Mouse (Mus musculus): Measurements from ENCODE around the gene Gm26741. TPM values are rescaled to one million over a fixed set of nuclear protein-coding genes. Genes with fewer than 3 reads are reported as not detected.
"Not testable (repeated sequence)": the region's sequence is repeated elsewhere in the genome, so short reads cannot be mapped to it uniquely, and the experiment has no call there.

The Gm26741 gene
- not detected in 2 replicates for polyA plus RNA-seq (2012; rRNA removed)

DNA sequence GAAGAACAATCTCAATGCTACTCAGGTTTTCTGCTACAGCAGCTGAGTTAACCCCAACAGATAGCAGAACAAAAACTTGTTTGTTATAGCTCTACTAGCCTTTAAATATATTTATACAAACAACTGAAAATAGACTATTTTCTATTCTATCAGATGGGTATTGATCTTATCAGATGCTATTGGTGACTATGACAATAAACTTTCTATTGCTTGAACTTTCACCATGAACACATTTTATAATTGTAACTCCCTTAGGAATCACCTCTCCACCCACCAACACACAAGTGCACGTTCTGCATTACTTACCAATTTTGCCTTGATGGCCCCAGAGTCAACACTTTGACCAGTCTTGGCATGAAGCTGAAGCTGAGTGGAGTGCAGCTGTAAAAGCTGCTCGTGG is at the start of gene Gm26741:
Gm26741 (plus strand) TSS at position 301 of the 400 bp plus-strand sequence.
- Histone ChIP-seq H3K4me3 (ENCODE audit: insufficient read depth, low read length) (no peak within 1 kb of the TSS), H3K4me1 (ENCODE audit: control insufficient read depth, insufficient read depth, low read length) (peaks cover 3% of the 10 kb centered on the region; the same call in 1 of the 2 replicates), H3K27ac (ENCODE audit: insufficient read depth, low read length) (no peak within 1 kb of the TSS)
- TF ChIP-seq POLR2A (IDR thresholded peaks at IDR 0.05; ENCODE audit: extremely low read depth, insufficient read depth, low read length): no peak
- TF ChIP-seq CTCF (IDR thresholded peaks at IDR 0.05; ENCODE audit: extremely low read depth, insufficient read depth, low read length): no peak

DNA sequence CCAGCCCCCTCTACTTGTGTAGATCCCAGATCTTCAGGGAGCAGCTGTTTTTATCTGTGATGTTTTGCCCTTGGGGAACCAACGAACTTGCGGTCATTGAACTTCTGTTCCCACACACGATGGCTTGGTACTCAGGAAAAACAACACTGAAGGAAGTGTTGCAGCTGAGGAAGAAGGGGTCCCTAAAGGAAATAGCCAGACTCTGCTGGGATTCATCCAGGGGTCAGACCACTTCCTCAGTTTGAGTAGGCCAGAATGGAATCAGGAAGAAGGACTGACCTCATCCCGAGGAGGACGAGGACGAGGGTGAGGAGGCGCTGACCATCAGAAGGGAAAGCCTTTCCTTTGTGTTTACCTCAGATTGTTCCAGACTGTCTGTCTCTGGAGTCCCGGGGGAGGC is 49.4 kb upstream of the Gm26741 start:
- Histone ChIP-seq H3K27ac (ENCODE audit: insufficient read depth, low read length) (no peak overlapping the region), H3K4me1 (ENCODE audit: control insufficient read depth, insufficient read depth, low read length) (no peaks in the 10 kb centered on the region), H3K4me3 (ENCODE audit: insufficient read depth, low read length) (no peak overlapping the region)
- TF ChIP-seq CTCF (IDR thresholded peaks at IDR 0.05; ENCODE audit: extremely low read depth, insufficient read depth, low read length): no peak
- TF ChIP-seq POLR2A (IDR thresholded peaks at IDR 0.05; ENCODE audit: extremely low read depth, insufficient read depth, low read length): no peak

DNA sequence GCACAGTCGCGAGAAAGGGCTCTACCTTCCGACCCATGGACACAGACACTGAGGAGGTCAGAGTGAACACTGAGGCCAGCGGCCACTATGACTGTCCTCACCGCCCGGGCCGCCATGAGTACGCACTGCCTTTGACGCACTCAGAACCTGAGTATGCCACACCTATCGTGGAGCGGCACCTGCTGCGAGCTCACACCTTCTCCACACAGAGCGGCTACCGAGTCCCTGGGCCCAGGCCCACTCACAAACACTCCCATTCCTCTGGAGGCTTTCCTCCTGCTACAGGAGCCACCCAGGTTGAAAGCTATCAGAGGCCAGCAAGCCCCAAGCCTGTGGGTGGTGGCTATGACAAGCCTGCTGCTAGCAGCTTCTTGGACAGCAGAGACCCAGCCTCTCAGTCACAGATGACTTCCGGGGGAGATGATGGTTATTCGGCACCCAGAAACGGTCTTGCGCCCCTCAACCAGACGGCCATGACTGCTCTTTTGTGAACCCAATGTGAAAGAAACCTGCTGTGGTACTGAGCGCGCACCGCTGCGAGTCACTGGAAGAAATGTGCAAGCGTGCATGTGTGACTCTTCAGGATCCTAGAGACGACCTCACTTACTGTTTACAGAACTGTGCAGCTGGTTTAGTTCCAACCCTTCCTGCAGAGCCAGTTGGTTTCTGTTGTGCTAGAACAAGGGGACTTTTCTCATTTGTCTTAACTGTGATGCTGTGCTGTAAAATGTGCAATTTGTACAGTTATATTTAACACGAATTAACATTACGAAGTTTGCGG is 38.9 kb upstream of the Gm26741 start:
- Histone ChIP-seq H3K27ac (ENCODE audit: insufficient read depth, low read length) (no peak overlapping the region), H3K4me1 (ENCODE audit: control insufficient read depth, insufficient read depth, low read length) (no peaks in the 10 kb centered on the region), H3K4me3 (ENCODE audit: insufficient read depth, low read length) (no peak overlapping the region)
- TF ChIP-seq CTCF (IDR thresholded peaks at IDR 0.05; ENCODE audit: extremely low read depth, insufficient read depth, low read length): no peak
- TF ChIP-seq POLR2A (IDR thresholded peaks at IDR 0.05; ENCODE audit: extremely low read depth, insufficient read depth, low read length): no peak

DNA sequence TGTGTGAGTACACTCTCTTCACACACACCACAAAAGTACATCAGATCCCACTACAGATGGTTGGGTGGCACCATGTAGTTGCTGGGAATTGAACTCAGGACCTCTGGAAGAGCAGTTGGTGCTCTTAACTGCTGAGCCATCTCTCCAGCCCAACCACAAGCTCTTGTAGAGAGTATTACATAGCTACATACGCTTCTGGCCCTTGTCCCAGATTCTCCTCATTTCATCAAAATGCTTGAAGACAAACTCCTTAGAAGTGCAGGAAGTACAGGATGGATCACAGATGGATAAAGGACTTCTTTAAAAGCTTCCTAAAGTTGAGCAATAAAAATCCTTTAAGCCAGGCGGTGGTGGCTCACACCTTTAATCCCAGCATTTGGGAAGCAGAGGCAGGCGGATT is 36.6 kb upstream of the Gm26741 start:
- H3K4me3 ChIP-seq (ENCODE audit: insufficient read depth, low read length): no peak overlapping the region
- no peak overlapping the region for H3K27ac ChIP-seq (ENCODE audit: insufficient read depth, low read length)
- H3K4me1 ChIP-seq (ENCODE audit: control insufficient read depth, insufficient read depth, low read length): no peaks in the 10 kb centered on the region
- no peak for TF ChIP-seq POLR2A (IDR thresholded peaks at IDR 0.05; ENCODE audit: extremely low read depth, insufficient read depth, low read length)
- no peak for TF ChIP-seq CTCF (IDR thresholded peaks at IDR 0.05; ENCODE audit: extremely low read depth, insufficient read depth, low read length)

DNA sequence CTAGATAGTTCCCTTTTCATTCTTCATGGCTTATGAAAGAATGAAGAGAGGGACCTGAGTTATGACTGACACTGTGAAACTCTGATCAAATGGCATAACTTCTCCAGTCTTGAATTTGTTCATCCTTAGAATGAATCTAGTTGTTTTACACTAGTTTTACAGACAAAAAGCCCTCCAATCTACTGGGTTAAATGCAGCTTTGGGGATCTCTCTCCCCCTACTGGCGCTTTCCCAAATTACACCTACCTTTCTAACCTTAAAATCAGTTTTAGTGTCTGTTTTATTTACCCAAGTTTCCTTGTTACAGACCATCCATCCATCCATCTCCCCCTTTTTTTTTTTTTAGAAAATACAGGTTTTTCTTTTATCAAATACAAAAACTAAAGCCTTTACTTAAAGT is 27.6 kb upstream of the Gm26741 start:
- no peaks in the 10 kb centered on the region for H3K4me1 ChIP-seq (ENCODE audit: control insufficient read depth, insufficient read depth, low read length)
- TF ChIP-seq POLR2A (IDR thresholded peaks at IDR 0.05; ENCODE audit: extremely low read depth, insufficient read depth, low read length) (no peak), CTCF (IDR thresholded peaks at IDR 0.05; ENCODE audit: extremely low read depth, insufficient read depth, low read length) (peak; percentile 41; the same call in 1 of the 2 replicates)
- no peak overlapping the region for H3K4me3 ChIP-seq (ENCODE audit: insufficient read depth, low read length)
- H3K27ac ChIP-seq (ENCODE audit: insufficient read depth, low read length): no peak overlapping the region

DNA sequence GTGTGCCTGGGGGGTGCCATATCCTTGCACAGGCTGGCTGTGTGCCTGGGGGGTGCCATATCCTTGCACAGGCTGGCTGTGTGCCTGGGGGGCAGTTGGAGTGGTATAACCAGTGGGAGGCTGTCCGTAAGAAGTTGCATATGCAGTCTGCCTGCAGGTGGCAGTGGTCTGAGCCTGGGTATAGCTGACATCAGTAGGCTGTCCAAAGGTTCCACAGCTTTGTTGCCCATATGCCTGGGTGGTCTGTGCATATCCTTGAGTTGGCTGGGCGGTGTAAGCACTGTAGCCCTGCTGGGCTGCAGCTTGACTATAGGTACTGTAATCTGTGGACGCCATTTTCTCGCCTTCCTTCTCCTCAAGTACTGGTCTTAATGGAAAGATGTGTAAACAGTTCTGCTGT is 15.2 kb upstream of the Gm26741 start:
- H3K4me1 ChIP-seq (ENCODE audit: control insufficient read depth, insufficient read depth, low read length); H3K4me3 ChIP-seq (ENCODE audit: insufficient read depth, low read length); H3K27ac ChIP-seq (ENCODE audit: insufficient read depth, low read length): not testable (repeated sequence)

DNA sequence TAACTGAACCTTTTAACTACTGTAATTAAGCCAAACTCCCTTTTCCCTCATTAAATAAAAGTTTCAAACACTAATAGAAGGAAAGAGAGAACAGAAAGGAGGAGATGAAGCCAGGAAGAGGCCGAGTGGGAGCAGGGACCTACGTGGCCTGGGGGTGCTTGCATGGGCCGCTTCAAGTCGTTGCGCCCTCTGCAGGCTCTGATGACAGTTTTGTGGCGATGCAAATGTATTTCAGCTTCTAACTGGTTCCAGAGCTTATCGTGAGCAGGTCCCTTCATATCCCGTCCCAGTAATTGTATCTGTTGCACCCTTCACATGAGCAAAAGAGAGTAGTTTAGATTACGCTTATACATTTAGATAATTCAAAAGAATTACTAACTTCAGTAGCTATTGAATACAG is 5.4 kb upstream of the Gm26741 start:
- H3K4me3 ChIP-seq (ENCODE audit: insufficient read depth, low read length): no peak overlapping the region
- TF ChIP-seq POLR2A (IDR thresholded peaks at IDR 0.05; ENCODE audit: extremely low read depth, insufficient read depth, low read length) (no peak), CTCF (IDR thresholded peaks at IDR 0.05; ENCODE audit: extremely low read depth, insufficient read depth, low read length) (no peak)
- H3K27ac ChIP-seq (ENCODE audit: insufficient read depth, low read length): no peak overlapping the region
- no peaks in the 10 kb centered on the region for H3K4me1 ChIP-seq (ENCODE audit: control insufficient read depth, insufficient read depth, low read length)

DNA sequence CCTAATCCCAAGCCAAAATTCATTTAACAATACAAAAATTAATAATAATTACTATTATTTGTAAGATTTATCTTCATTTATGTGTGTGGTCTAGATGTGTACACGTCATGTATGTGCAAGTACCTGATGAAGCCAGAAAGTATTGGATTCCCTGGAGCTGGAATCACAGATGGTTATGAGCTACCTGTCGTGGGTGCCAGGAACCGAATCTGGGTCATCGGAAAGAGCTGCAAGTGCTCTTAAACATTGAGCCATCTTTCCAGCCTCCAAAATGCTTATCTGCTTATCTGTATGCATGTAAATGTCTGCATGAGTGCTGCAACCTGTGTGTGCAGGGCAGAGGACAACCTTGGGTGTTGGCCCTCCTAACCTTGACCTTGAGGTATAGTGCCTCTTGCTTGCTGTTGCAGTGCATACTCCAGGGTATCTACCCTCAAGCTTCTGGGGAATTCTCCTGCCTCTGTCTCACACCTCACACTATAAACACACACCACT is 1.7 kb downstream of the Gm26741 start:
- TF ChIP-seq CTCF (IDR thresholded peaks at IDR 0.05; ENCODE audit: extremely low read depth, insufficient read depth, low read length): no peak
- no peak for TF ChIP-seq POLR2A (IDR thresholded peaks at IDR 0.05; ENCODE audit: extremely low read depth, insufficient read depth, low read length)
- Histone ChIP-seq H3K27ac (ENCODE audit: insufficient read depth, low read length) (no peak overlapping the region), H3K4me3 (ENCODE audit: insufficient read depth, low read length) (no peak overlapping the region)

DNA sequence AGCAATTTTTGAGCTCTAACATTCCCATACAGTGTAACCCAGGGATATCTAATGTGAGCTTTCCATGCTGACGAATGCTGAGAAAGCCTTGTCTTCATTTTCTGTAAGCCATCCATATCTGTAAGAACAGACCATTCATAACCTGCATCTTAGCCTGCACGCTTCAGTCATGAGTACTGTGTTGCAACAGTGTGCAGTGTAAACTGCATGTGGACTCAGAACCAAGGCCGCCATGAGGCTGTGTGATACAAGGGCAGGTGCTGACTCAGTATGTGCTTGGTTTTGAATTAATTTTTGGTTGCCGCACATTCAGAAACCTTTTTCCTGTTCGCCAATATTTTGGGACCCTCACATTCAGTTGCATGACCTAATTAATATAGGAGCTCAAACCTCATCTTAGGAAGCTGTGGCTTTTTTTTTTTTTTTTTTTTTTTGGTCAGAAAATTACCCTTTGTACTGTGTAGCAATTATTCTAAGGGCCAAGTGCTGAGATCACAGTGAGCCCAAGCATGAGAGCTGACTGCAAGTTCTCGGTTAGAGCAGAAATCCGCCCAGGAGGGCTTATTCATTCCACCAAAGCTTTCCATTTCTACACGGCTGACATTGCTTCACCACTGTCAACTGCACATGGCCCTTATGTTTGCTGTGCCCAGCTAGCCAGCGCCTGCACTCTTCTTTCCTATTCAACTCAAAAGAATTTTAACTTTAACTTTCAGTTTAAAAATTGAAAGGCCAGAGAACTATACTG is 2.5 kb downstream of the Gm26741 start:
- Histone ChIP-seq H3K27ac (ENCODE audit: insufficient read depth, low read length) (no peak overlapping the region), H3K4me3 (ENCODE audit: insufficient read depth, low read length) (no peak overlapping the region), H3K4me1 (ENCODE audit: control insufficient read depth, insufficient read depth, low read length) (peaks cover 3% of the 10 kb centered on the region; the same call in 1 of the 2 replicates)
- TF ChIP-seq POLR2A (IDR thresholded peaks at IDR 0.05; ENCODE audit: extremely low read depth, insufficient read depth, low read length): no peak
- TF ChIP-seq CTCF (IDR thresholded peaks at IDR 0.05; ENCODE audit: extremely low read depth, insufficient read depth, low read length): no peak

More for the DNA sequence above, 1.7 kb downstream of the Gm26741 start:
- H3K4me1 ChIP-seq (ENCODE audit: control insufficient read depth, insufficient read depth, low read length): peaks cover 3% of the 10 kb centered on the region; the same call in 1 of the 2 replicates

DNA sequence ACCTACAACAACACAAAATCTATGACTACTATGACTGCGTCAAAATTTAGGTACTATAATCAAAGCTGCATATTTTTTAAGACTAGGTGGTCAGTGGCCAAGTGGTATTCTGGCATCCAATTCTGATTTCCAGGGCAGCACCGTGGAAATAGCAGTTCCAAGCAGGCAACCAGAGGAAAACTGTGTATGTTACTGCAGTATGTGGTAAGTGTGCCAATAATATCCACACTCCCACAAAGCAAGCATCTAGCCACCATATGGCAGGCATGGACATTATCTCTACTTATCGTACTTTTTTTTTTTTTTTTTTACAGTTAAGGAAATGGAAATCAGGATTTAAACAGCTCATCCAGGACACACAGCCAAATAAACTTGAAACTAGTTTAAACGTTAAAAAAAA is 9.8 kb downstream of the Gm26741 start:
- no peak overlapping the region for H3K27ac ChIP-seq (ENCODE audit: insufficient read depth, low read length)
- no peak for TF ChIP-seq POLR2A (IDR thresholded peaks at IDR 0.05; ENCODE audit: extremely low read depth, insufficient read depth, low read length)
- no peak for TF ChIP-seq CTCF (IDR thresholded peaks at IDR 0.05; ENCODE audit: extremely low read depth, insufficient read depth, low read length)

More for the DNA sequence above, 9.8 kb downstream of the Gm26741 start:
- Histone ChIP-seq H3K4me3 (ENCODE audit: insufficient read depth, low read length) (no peak overlapping the region), H3K4me1 (ENCODE audit: control insufficient read depth, insufficient read depth, low read length) (no peaks in the 10 kb centered on the region)
